Mouse (Mus musculus): ENCODE results near the gene Mb21d2.

DNA sequence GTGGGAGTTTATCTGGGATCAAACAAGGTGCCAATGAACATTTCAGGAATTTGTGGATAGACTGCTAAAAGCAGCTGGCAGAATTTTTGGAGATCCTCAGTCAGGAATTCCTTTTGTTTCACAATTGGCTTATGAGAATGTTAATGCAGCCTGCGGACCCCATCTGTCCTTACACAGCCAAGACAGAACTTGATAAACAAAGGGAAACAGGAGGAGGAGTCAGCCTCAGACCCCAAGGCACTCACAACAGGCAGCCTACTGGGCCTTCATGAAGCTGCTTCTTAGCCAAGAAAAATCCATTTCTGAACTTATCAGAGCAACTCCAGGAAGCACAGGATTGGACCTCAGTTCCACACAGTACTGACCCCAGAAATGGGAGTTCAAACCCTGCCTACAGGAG, 120.4 kb downstream of the Mb21d2 start:
- no peak for TF ChIP-seq CTCF (IDR thresholded peaks at IDR 0.05; ENCODE audit: borderline replicate concordance, extremely low read depth, insufficient read depth, insufficient read length)
- no peak for TF ChIP-seq POLR2A (IDR thresholded peaks at IDR 0.05; ENCODE audit: borderline replicate concordance, extremely low read depth, insufficient read depth, insufficient read length, poor library complexity, severe bottlenecking)
